Mouse (Mus musculus) testis, adult 2 months (tissue): ENCODE measurements around the gene Rarb. TPM values are rescaled to one million over a fixed set of nuclear protein-coding genes. Genes with fewer than 3 reads are reported as not detected.
A peak's percentile ranks its signal among the peaks of the same experiment; 100 is the strongest.

Experiments used
- H3K27ac ChIP-seq: fragments of 200-500 bp; 2 replicates; pipeline ENCODE4 v1.5.1; 2012; ENCODE audit warnings: low read depth, low read length; ENCODE audit not compliant: control insufficient read depth, insufficient read depth
- H3K27me3 ChIP-seq: fragments of 200-500 bp; 2 replicates; pipeline ENCODE4 v1.6.1; 2012; ENCODE audit warnings: mild to moderate bottlenecking, low read length, moderate library complexity; ENCODE audit not compliant: control insufficient read depth, insufficient read depth
- H3K36me3 ChIP-seq: fragments of 200-500 bp; 2 replicates; pipeline ENCODE4 v1.6.1; 2012; ENCODE audit warnings: mild to moderate bottlenecking, low read length; ENCODE audit not compliant: control insufficient read depth, insufficient read depth
- H3K4me1 ChIP-seq: fragments of 200-500 bp; 2 replicates; pipeline ENCODE4 v1.6.1; 2012; ENCODE audit warnings: low read length; ENCODE audit not compliant: control insufficient read depth, insufficient read depth
- H3K4me3 ChIP-seq: fragments of 200-500 bp; 2 replicates; pipeline ENCODE4 v1.5.1; 2012; ENCODE audit warnings: low read depth, mild to moderate bottlenecking, low read length, moderate library complexity, mixed read lengths; ENCODE audit not compliant: control insufficient read depth
- CTCF ChIP-seq: fragments of 200-500 bp; IDR thresholded peaks from 2 replicates; pipeline ENCODE4 v1.5.1; 2012; ENCODE audit warnings: low read depth, mild to moderate bottlenecking, inconsistent platforms, low read length, moderate library complexity; ENCODE audit not compliant: control insufficient read depth, insufficient read depth, insufficient replicate concordance
- POLR2A ChIP-seq: fragments of 200-500 bp; IDR thresholded peaks from 2 replicates; pipeline ENCODE4 v1.6.1; 2012; ENCODE audit warnings: low read depth, mild to moderate bottlenecking, inconsistent platforms, low read length, moderate library complexity; ENCODE audit not compliant: control insufficient read depth
- polyA plus RNA-seq: library from polyadenylated mRNA; depleted of rRNA; stranded (reverse); fragments of >200 nt; gene quantifications from 2 replicates; pipeline ENCODE4 v1.2.3, GENCODE M21; 2012

The Rarb gene
- polyA plus RNA-seq, 1 experiment: 5.6 TPM

- Histone ChIP-seq H3K4me1 (peaks cover 8% of the 10 kb centered on the region), H3K4me3 (no peak overlapping the region), H3K27me3 (no peaks in the 10 kb centered on the region), H3K27ac (no peak overlapping the region), H3K36me3 (no peaks in the 10 kb centered on the region)
- TF ChIP-seq CTCF: no peak
- no peak for TF ChIP-seq POLR2A
Measured at GRCm38 (mm10) chr14:16573475-16574171, 245.3 kb downstream of the Rarb start.

GRCm38 (mm10) chr14:16572755-16573340 lies 246.1 kb downstream of the Rarb start:
- TF ChIP-seq CTCF (no peak), POLR2A (no peak)
- H3K36me3 ChIP-seq: no peaks in the 10 kb centered on the region
- H3K4me1 ChIP-seq: peaks cover 8% of the 10 kb centered on the region
- H3K4me3 ChIP-seq: no peak overlapping the region
- no peak overlapping the region for H3K27ac ChIP-seq
- H3K27me3 ChIP-seq: no peaks in the 10 kb centered on the region

GRCm38 (mm10) chr14:16569506-16570001 lies 249.4 kb downstream of the Rarb start:
- H3K27me3 ChIP-seq: no peaks in the 10 kb centered on the region
- H3K4me1 ChIP-seq: no peaks in the 10 kb centered on the region; the same call in 1 of the 2 replicates
- no peak overlapping the region for H3K27ac ChIP-seq
- H3K4me3 ChIP-seq: no peak overlapping the region
- TF ChIP-seq CTCF: no peak
- TF ChIP-seq POLR2A: no peak
- H3K36me3 ChIP-seq: no peaks in the 10 kb centered on the region

GRCm38 (mm10) chr14:16566920-16567319 lies 252.0 kb downstream of the Rarb start:
- Histone ChIP-seq H3K36me3 (no peaks in the 10 kb centered on the region), H3K4me1 (no peaks in the 10 kb centered on the region; the same call in 1 of the 2 replicates), H3K27ac (no peak overlapping the region), H3K27me3 (no peaks in the 10 kb centered on the region), H3K4me3 (no peak overlapping the region)
- TF ChIP-seq POLR2A: no peak
- no peak for TF ChIP-seq CTCF

- no peak overlapping the region for H3K27ac ChIP-seq
- no peak for TF ChIP-seq CTCF
- no peak for TF ChIP-seq POLR2A
Measured at GRCm38 (mm10) chr14:16563912-16564311, 255.0 kb downstream of the Rarb start.

GRCm38 (mm10) chr14:16561496-16562170 lies 257.3 kb downstream of the Rarb start:
- H3K36me3 ChIP-seq: no peaks in the 10 kb centered on the region
- no peaks in the 10 kb centered on the region for H3K27me3 ChIP-seq
- H3K4me1 ChIP-seq: no peaks in the 10 kb centered on the region
- TF ChIP-seq CTCF (no peak), POLR2A (no peak)
- no peak overlapping the region for H3K4me3 ChIP-seq
- H3K27ac ChIP-seq: no peak overlapping the region

More at GRCm38 (mm10) chr14:16563912-16564311, 255.0 kb downstream of the Rarb start:
- H3K27me3 ChIP-seq: no peaks in the 10 kb centered on the region
- H3K4me3 ChIP-seq: peak overlapping the region; percentile 57
- H3K36me3 ChIP-seq: no peaks in the 10 kb centered on the region
- H3K4me1 ChIP-seq: no peaks in the 10 kb centered on the region
